Mouse (Mus musculus) olfactory bulb, adult 2 months (tissue): Measurements from ENCODE around the gene Ppp1r15b.

Experiments
- CTCF ChIP-seq: fragments of 200-500 bp; IDR thresholded peaks from 2 replicates; pipeline ENCODE4 v1.5.1; 2012; ENCODE audit warnings: low read depth, mild to moderate bottlenecking, low read length, moderate library complexity; ENCODE audit not compliant: insufficient read depth
- POLR2A ChIP-seq: fragments of 200-500 bp; IDR thresholded peaks from 2 replicates; pipeline ENCODE4 v1.6.1; 2012; ENCODE audit warnings: mild to moderate bottlenecking, low read depth, low read length, moderate library complexity; ENCODE audit not compliant: insufficient read depth

GRCm38 (mm10) chr1:133159128-133159564 lies 28.2 kb downstream of the Ppp1r15b start:
- TF ChIP-seq CTCF: no peak
- no peak for TF ChIP-seq POLR2A
